Mouse (Mus musculus): Measurements from ENCODE around the gene Zfp207.

DNA sequence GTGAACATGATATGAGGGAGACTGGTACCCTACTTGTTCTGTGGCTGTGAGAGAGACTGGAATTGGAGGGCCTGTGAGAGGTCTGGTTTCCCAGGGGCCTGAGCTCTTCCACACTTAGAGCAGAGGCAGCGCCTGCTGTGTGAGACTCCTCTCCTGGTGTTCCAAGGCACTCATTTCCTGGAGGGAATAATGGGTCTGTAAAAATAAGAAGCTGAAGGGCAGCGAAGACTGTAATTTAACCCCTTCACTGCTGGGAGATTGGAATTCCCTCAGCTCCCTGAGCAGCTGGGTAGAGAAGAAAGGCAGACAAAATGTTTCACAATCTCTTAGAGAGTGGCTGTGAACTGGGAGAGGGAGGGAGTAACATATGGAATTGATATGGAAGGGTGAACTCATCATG lies 40.6 kb upstream of the Zfp207 start:
- TF ChIP-seq CTCF (IDR thresholded peaks at IDR 0.05; ENCODE audit: low read depth) (no peak), EP300 (IDR thresholded peaks at IDR 0.05; ENCODE audit: low read depth) (no peak)

Measured in liver, embryonic 14.5 days (tissue).